Mouse (Mus musculus): ENCODE data around the gene Svop.

DNA sequence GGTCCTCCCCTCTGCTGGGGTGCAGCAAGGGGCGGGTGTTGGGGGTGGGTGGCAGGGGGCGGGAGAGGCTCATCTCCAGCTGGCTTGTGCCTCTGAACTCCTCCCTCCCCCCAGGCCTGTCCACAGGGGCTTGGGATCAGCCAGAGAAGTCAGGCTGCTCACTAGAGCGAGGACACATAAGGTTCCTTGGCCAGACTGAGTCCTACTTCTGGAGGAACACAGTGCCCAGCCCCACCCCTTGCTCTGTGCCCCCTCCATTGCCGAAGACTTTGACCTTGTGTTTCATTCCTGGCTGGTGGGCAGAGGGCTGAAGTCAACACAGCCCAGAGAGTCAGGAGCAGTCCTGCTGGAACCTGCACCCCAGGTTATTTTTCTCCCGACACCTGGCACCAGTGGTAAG lies 87.8 kb downstream of the Svop start, which contains the start of gene Dao:
- no peak for TF ChIP-seq CTCF (IDR thresholded peaks at IDR 0.05; ENCODE audit: low read depth)
- TF ChIP-seq EP300 (IDR thresholded peaks at IDR 0.05; ENCODE audit: low read depth): no peak
